Mouse (Mus musculus) CH12.LX (cell line): Measurements from ENCODE around the gene Opcml. TPM values are rescaled to one million over a fixed set of nuclear protein-coding genes. Genes with fewer than 3 reads are reported as not detected.

ENCODE experiments used
- DNase-seq: peaks from one replicate; pipeline ENCODE4 v3.0.0-alpha.2; 2013; ENCODE audit errors: extremely low read depth
- H3K27ac ChIP-seq: 2 replicates; pipeline ENCODE4 v1.5.1; 2012; ENCODE audit warnings: low read depth, mild to moderate bottlenecking, control low read depth, moderate library complexity; ENCODE audit not compliant: insufficient read depth
- H3K27me3 ChIP-seq: replicated peaks from 2 replicates; pipeline ENCODE3; 2012; ENCODE audit warnings: inconsistent platforms
- H3K36me3 ChIP-seq, 2 experiments: replicated peaks in 1 of 2; 2 replicates each; pipeline versions ENCODE3 to v1.6.1; 2012; ENCODE audit warnings: inconsistent platforms in 1 of 2, low read length in 1 of 2, mild to moderate bottlenecking in 1 of 2, mixed read lengths in 1 of 2, moderate library complexity in 1 of 2; ENCODE audit not compliant: control insufficient read depth in 1 of 2, insufficient read depth in 1 of 2
- H3K4me1 ChIP-seq, 2 experiments: 2 replicates each; pipeline ENCODE4 v1.6.1; 2012; ENCODE audit warnings: inconsistent platforms in 1 of 2, moderate library complexity in 1 of 2; ENCODE audit not compliant: insufficient read depth in 2 of 2, control insufficient read depth in 1 of 2
- H3K4me2 ChIP-seq: 2 replicates; pipeline ENCODE4 v1.6.1; 2012; ENCODE audit warnings: low read depth, mild to moderate bottlenecking, control low read depth; ENCODE audit not compliant: poor library complexity, insufficient read depth, severe bottlenecking
- H3K4me3 ChIP-seq, 3 experiments: fragments of 150-350 bp in 1 of 3; sonication (generic) in 1 of 3; replicated peaks in 1 of 3; 2 replicates each; pipeline versions ENCODE3 to v1.5.1; 2011 to 2012; ENCODE audit warnings: low read depth in 2 of 3, low read length in 2 of 3, mild to moderate bottlenecking in 2 of 3, moderate library complexity in 2 of 3, control low read depth in 1 of 3, improper control_type of control experiment in 1 of 3, inconsistent platforms in 1 of 3, mixed read lengths in 1 of 3; ENCODE audit not compliant: poor library complexity in 1 of 3
- H3K79me2 ChIP-seq: replicated peaks from 2 replicates; pipeline ENCODE4 v1.6.1; 2012; ENCODE audit warnings: mild to moderate bottlenecking, moderate library complexity; ENCODE audit not compliant: control insufficient read depth, poor library complexity, insufficient read depth, severe bottlenecking; ENCODE audit errors: extremely low read depth
- H3K9ac ChIP-seq: 2 replicates; pipeline ENCODE4 v1.6.1; 2012; ENCODE audit warnings: low read depth, mild to moderate bottlenecking, control low read depth, moderate library complexity; ENCODE audit not compliant: insufficient read depth
- H3K9me3 ChIP-seq: replicated peaks from 2 replicates; pipeline ENCODE3; 2012; ENCODE audit warnings: low read length, inconsistent platforms, mixed read lengths
- CHD1 ChIP-seq: IDR thresholded peaks from 2 replicates; pipeline ENCODE4 v1.6.1; 2012; ENCODE audit warnings: low read depth, low read length, improper control_type of control experiment, inconsistent platforms
- CTCF ChIP-seq, 2 experiments: IDR thresholded peaks in 1 of 2; conservative IDR thresholded peaks in 1 of 2; 2 replicates each; pipeline ENCODE4 v1.5.1; 2011 to 2012; ENCODE audit warnings: low read depth in 2 of 2, low read length in 2 of 2, improper control_type of control experiment in 1 of 2, inconsistent platforms in 1 of 2, mild to moderate bottlenecking in 1 of 2, moderate library complexity in 1 of 2
- GABPA ChIP-seq: IDR thresholded peaks from 2 replicates; pipeline ENCODE4 v1.6.1; 2012; ENCODE audit warnings: low read depth, low read length, improper control_type of control experiment, inconsistent platforms; ENCODE audit not compliant: insufficient replicate concordance
- MAFK ChIP-seq: IDR thresholded peaks from 2 replicates; pipeline ENCODE4 v1.6.1; 2011; ENCODE audit warnings: low read length, improper control_type of control experiment; ENCODE audit not compliant: insufficient replicate concordance
- MAX ChIP-seq: IDR thresholded peaks from 2 replicates; pipeline ENCODE4 v1.6.1; 2011; ENCODE audit warnings: low read length, improper control_type of control experiment
- MEF2A ChIP-seq: IDR thresholded peaks from 2 replicates; pipeline ENCODE4 v1.6.1; 2014; ENCODE audit warnings: low read depth, mild to moderate bottlenecking, inconsistent platforms, low read length, improper control_type of control experiment, borderline replicate concordance
- MXI1 ChIP-seq: IDR thresholded peaks from 2 replicates; pipeline ENCODE4 v1.6.1; 2011; ENCODE audit warnings: mild to moderate bottlenecking, low read depth, low read length, improper control_type of control experiment
- PAX5 ChIP-seq: IDR thresholded peaks from 2 replicates; pipeline ENCODE4 v1.6.1; 2012; ENCODE audit warnings: low read length, inconsistent platforms, mixed read lengths
- POLR2A ChIP-seq: IDR thresholded peaks from 2 replicates; pipeline ENCODE4 v1.6.1; 2011; ENCODE audit warnings: low read depth, mild to moderate bottlenecking, improper control_type of control experiment, low read length
- POLR2AphosphoS2 ChIP-seq: IDR thresholded peaks from 2 replicates; pipeline ENCODE4 v1.6.1; 2011; ENCODE audit warnings: low read depth, low read length, improper control_type of control experiment
- RAD21 ChIP-seq: IDR thresholded peaks from 2 replicates; pipeline ENCODE4 v1.6.1; 2011; ENCODE audit warnings: low read depth, mild to moderate bottlenecking, low read length, improper control_type of control experiment, moderate library complexity
- SMC3 ChIP-seq: IDR thresholded peaks from 2 replicates; pipeline ENCODE4 v1.6.1; 2011; ENCODE audit warnings: low read depth, low read length, improper control_type of control experiment
- TBP ChIP-seq: conservative IDR thresholded peaks from 2 replicates; pipeline ENCODE4 v1.6.1; 2011; ENCODE audit warnings: low read depth, low read length, improper control_type of control experiment
- TCF12 ChIP-seq: IDR thresholded peaks from 2 replicates; pipeline ENCODE4 v1.6.1; 2014; ENCODE audit warnings: low read depth, mild to moderate bottlenecking, inconsistent platforms, low read length, improper control_type of control experiment
- UBTF ChIP-seq: IDR thresholded peaks from 2 replicates; pipeline ENCODE4 v1.6.1; 2012; ENCODE audit warnings: low read depth, mild to moderate bottlenecking, inconsistent platforms, low read length, improper control_type of control experiment, moderate library complexity
- USF2 ChIP-seq: conservative IDR thresholded peaks from 2 replicates; pipeline ENCODE4 v1.6.1; 2011; ENCODE audit warnings: low read depth, low read length, improper control_type of control experiment
- ZKSCAN1 ChIP-seq: IDR thresholded peaks from 2 replicates; pipeline ENCODE4 v1.6.1; 2012; ENCODE audit warnings: low read depth, inconsistent platforms, low read length, improper control_type of control experiment, borderline replicate concordance
- ZMIZ1 ChIP-seq: IDR thresholded peaks from 2 replicates; pipeline ENCODE4 v1.6.1; 2012; ENCODE audit warnings: low read depth, mild to moderate bottlenecking, inconsistent platforms, low read length, improper control_type of control experiment
- dilution Hi-C: fragments of 300-500 bp; cut with MboI; formaldehyde crosslinking; loops from 2 replicates; pipeline ENCODE4 v1.14.3; 2020; ENCODE audit warnings: low sequenced_read_pairs; ENCODE audit not compliant: extremely low pct_unique_long_range_greater_than_20kb, extremely low pct_ligation_motif_present
- in situ Hi-C: fragments of 300-500 bp; cut with MboI; formaldehyde crosslinking; loops from 3 replicates; pipeline ENCODE4 v1.14.3; 2019; ENCODE audit warnings: low sequenced_read_pairs, low pct_ligation_motif_present, low pct_unique_long_range_greater_than_20kb, mixed read lengths
- polyA plus RNA-seq: library from polyadenylated mRNA; unstranded; fragments of >175 nt; gene quantifications from 2 replicates; pipeline ENCODE4 v1.2.1, GENCODE M21; 2012; ENCODE audit warnings: low read depth; ENCODE audit not compliant: insufficient read length
- total RNA-seq, 2 experiments: library from RNA; depleted of rRNA; stranded (reverse); fragments of 300-350 nt in 1 of 2; fragments of >200 nt in 1 of 2; gene quantifications; 2 replicates each; pipeline ENCODE4 v1.2.3; 2012 to 2014

Opcml gene
- total and polyA plus RNA-seq, 3 experiments: 0.34 to 0.60 TPM; not detected in 1

GRCm38 (mm10) chr9:28128735-28129134, 338.2 kb downstream of the Opcml start:
- Histone ChIP-seq H3K27ac (no peak overlapping the region), H3K79me2 (no peaks in the 10 kb centered on the region), H3K4me1 (no peaks in the 10 kb centered on the region), H3K9me3 (peaks cover 18% of the 10 kb centered on the region), H3K27me3 (no peaks in the 10 kb centered on the region), H3K4me3 (no peak overlapping the region), H3K9ac (no peak overlapping the region), H3K4me2 (no peak overlapping the region), H3K36me3 (no peaks in the 10 kb centered on the region)
- dilution Hi-C loops: no loop called here
- in situ Hi-C loops: no loop called here
- no peak for TF ChIP-seq MXI1
- no peak for TF ChIP-seq USF2
- no peak for TF ChIP-seq MAX
- no peak for TF ChIP-seq MEF2A
- TF ChIP-seq ZMIZ1: no peak
- TF ChIP-seq ZKSCAN1: no peak
- no peak for TF ChIP-seq SMC3
- TF ChIP-seq PAX5: no peak
- no peak for TF ChIP-seq RAD21
- no peak for TF ChIP-seq MAFK
- TF ChIP-seq UBTF: no peak
- no peak for TF ChIP-seq TCF12
- no peak for DNase-seq

GRCm38 (mm10) chr9:28131521-28131920, 340.9 kb downstream of the Opcml start:
- H3K9me3 ChIP-seq: peaks cover 6% of the 10 kb centered on the region
- no peaks in the 10 kb centered on the region for H3K79me2 ChIP-seq
- no peaks in the 10 kb centered on the region for H3K27me3 ChIP-seq
- H3K4me2 ChIP-seq: no peak overlapping the region
- no peak overlapping the region for H3K27ac ChIP-seq
- no peaks in the 10 kb centered on the region for H3K36me3 ChIP-seq
- no peak for TF ChIP-seq POLR2AphosphoS2
- no peak for TF ChIP-seq CHD1
- no peak for TF ChIP-seq CTCF (conservative IDR thresholded peaks at IDR 0.05 in 1 of 2, IDR thresholded peaks at IDR 0.05 in 1 of 2; ENCODE audit: low read depth in 2 of 2, low read length in 2 of 2)
- TF ChIP-seq GABPA: no peak
- no peak for TF ChIP-seq TBP
- TF ChIP-seq SMC3: no peak
- no peak for TF ChIP-seq POLR2A
- no peak for TF ChIP-seq MXI1
- TF ChIP-seq UBTF: no peak
- DNase-seq: no peak
- dilution Hi-C loops (no loop called here), in situ Hi-C loops (no loop called here)
- H3K4me1 ChIP-seq: no peaks in the 10 kb centered on the region
- H3K9ac ChIP-seq: no peak overlapping the region
- no peak overlapping the region for H3K4me3 ChIP-seq
